Mouse (Mus musculus) heart, adult 2 months (tissue): ENCODE measurements around the gene Sds. TPM values are rescaled to one million over a fixed set of nuclear protein-coding genes. Genes with fewer than 3 reads are reported as not detected.

ENCODE experiments used
- DNase-seq, 2 experiments: peaks; one replicate each; pipeline ENCODE4 v3.0.0; 2021
- H3K27ac ChIP-seq: fragments of 200-600 bp; 2 replicates; pipeline ENCODE4 v1.8.1; 2022
- H3K27me3 ChIP-seq: fragments of 200-500 bp; 2 replicates; pipeline ENCODE4 v1.6.1; 2012; ENCODE audit warnings: mild to moderate bottlenecking, low read length, inconsistent platforms, mixed read lengths; ENCODE audit not compliant: control insufficient read depth, insufficient read depth
- H3K36me3 ChIP-seq: fragments of 200-500 bp; 2 replicates; pipeline ENCODE4 v1.6.1; 2012; ENCODE audit warnings: low read length, inconsistent platforms; ENCODE audit not compliant: control insufficient read depth, insufficient read depth
- H3K4me1 ChIP-seq: fragments of 200-500 bp; 2 replicates; pipeline ENCODE4 v1.6.1; 2011; ENCODE audit warnings: low read length; ENCODE audit not compliant: control insufficient read depth, insufficient read depth
- H3K4me3 ChIP-seq: fragments of 200-600 bp; 2 replicates; pipeline ENCODE4 v1.8.1; 2022
- H3K79me2 ChIP-seq: fragments of 200-500 bp; replicated peaks from 2 replicates; pipeline ENCODE4 v1.6.1; 2012; ENCODE audit warnings: mild to moderate bottlenecking, inconsistent platforms, low read length, moderate library complexity, mixed read lengths; ENCODE audit not compliant: control insufficient read depth, insufficient read depth
- H3K9ac ChIP-seq: fragments of 200-500 bp; 2 replicates; pipeline ENCODE4 v1.6.1; 2012; ENCODE audit warnings: low read depth, mild to moderate bottlenecking, control low read depth, inconsistent platforms, low read length, mixed read lengths
- CTCF ChIP-seq: fragments of 200-600 bp; IDR thresholded peaks from 2 replicates; pipeline ENCODE4 v1.8.1; 2022; ENCODE audit warnings: antibody characterized with exemption, mild to moderate bottlenecking, moderate library complexity
- EP300 ChIP-seq: fragments of 200-500 bp; IDR thresholded peaks from 2 replicates; pipeline ENCODE4 v1.6.1; 2011; ENCODE audit warnings: low read depth, low read length, control low read depth; ENCODE audit not compliant: insufficient read depth
- POLR2A ChIP-seq: fragments of 200-500 bp; IDR thresholded peaks from 2 replicates; pipeline ENCODE4 v1.6.1; 2011; ENCODE audit warnings: mild to moderate bottlenecking, low read depth, low read length, control low read depth; ENCODE audit not compliant: insufficient read depth
- WGBS: fragments of 180-500 bp; shearing (Covaris S2); methylation state at CpG from one replicate; pipeline ENCODE4 v1.1.7; 2018; 5-methylcytosine and 5-hydroxymethylcytosine counted together
- intact Hi-C: fragments of 180-260 bp; cut with DNase I; formaldehyde crosslinking; loops from one replicate; pipeline ENCODE4 v1.15.1; 2025
- polyA plus RNA-seq: library from polyadenylated mRNA; depleted of rRNA; stranded (reverse); fragments of >200 nt; gene quantifications from 2 replicates; pipeline ENCODE4 v1.2.3, GENCODE M21; 2012
- total RNA-seq, 2 experiments: library from RNA; stranded (reverse); gene quantifications; 2 replicates each; pipeline ENCODE4 v1.2.3; 2021

Gene Sds
- total and polyA plus RNA-seq, 3 experiments: 1.2 to 10.9 (median 3.0) TPM

DNA sequence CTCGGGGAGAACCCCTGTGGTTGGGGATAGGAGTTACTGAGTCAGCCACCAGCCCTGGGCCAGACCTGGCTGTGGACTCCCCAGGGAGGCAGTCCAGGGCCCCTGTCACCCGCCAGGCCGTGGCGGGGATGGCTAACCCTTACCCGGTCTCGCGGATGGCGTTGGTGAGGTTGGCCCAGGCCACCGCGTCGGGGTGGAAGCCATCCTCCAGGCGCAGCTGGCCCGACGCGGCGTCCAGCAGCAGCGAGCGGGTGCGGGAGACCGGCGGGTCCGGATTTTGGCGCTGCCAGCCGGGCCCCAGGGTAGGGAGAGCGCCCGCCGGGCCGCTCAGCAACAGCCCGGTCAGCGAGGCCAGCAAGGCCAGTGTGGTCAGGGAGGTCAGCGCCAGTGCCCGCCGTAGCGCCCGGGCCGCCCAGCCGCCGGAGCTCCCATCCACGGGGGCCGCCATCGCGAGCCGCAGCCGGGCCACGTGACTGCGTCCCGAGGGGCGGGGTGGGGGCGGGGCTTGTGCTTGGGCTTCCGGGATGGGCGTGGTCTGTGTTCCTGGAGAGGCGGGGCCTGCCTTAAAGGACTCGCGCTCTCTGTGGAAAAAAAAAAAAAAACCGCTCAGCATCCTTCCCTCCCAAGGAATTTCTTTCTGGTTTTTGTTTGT lies 26.9 kb downstream of the Sds start, which contains the start of gene Plbd2:
Gene Plbd2 (minus strand): TSS at position 482 of the 652 bp plus-strand sequence.
- Histone ChIP-seq H3K27me3 (no peaks in the 10 kb centered on the region), H3K27ac (peak within 1 kb of the TSS; percentile 86), H3K4me1 (peaks cover 12% of the 10 kb centered on the region), H3K36me3 (no peaks in the 10 kb centered on the region), H3K9ac (peak within 1 kb of the TSS; percentile 85), H3K4me3 (peak within 1 kb of the TSS; percentile 75), H3K79me2 (no peaks in the 10 kb centered on the region; the same call in none of the 2 replicates)
- TF ChIP-seq CTCF: no peak
- TF ChIP-seq EP300: 0 out of 2 replicates have a peak, but pooled peaks have one; percentile 19
- peak; percentile 49; the same call in 1 of the 2 replicates for TF ChIP-seq POLR2A
- DNase-seq: peak; percentile 86
- WGBS: under 1% methylated on average over 55 of the region's 55 CpGs
- intact Hi-C loops: loop anchor here (10.0 kb wide), 1 partner anchor 172 kb away; no protein-coding TSS in a partner anchor

DNA sequence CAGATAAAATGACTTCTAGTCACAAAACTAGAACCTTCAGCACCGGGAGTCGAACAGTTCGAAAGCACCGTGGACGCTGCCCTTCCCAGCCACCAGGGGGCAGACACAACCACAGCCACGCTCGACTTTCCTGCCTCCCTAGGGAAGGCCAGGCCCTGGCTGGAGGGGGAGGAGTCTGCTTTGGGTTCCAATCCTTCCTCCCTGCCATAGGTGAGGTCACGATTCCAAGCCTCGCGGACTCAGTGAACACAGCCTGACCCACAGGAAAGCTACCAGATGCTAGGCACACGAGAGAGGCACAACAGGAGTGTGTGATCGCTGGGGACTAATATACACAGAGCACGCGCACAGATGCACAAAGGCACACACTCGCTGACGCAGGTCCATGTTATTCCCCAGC lies 29.0 kb downstream of the Sds start:
- Histone ChIP-seq H3K27ac (no peak overlapping the region), H3K36me3 (no peaks in the 10 kb centered on the region)
- 17% methylated on average over 16 of the region's 16 CpGs for WGBS

DNA sequence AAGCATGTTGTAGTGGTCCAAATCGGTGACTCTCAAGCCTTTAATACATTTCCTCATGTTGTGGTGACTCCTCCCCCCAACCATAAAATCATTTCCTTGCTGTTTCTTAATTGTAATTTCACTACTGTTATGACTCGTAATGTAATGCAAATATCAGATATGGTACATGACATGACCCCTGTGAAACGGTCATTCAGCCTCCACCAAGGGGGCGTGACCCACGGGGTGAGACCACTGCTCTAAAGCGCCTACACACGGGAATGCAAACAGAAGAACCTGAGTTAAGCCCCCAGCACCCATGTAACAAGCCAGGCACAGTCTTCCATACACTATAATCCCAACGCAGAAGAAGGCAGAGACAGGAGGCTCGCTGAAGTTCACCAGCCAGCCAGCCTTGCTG lies 29.5 kb downstream of the Sds start:
- H3K27ac ChIP-seq: no peak overlapping the region
- no peak for TF ChIP-seq POLR2A
- TF ChIP-seq CTCF: no peak
- no peak for TF ChIP-seq EP300
- DNase-seq: no peak
- H3K36me3 ChIP-seq: no peaks in the 10 kb centered on the region
- WGBS: 59% methylated on average over 9 of the region's 9 CpGs
- no peaks in the 10 kb centered on the region; the same call in 1 of the 2 replicates for H3K79me2 ChIP-seq
- H3K4me3 ChIP-seq: no peak overlapping the region
- no peaks in the 10 kb centered on the region for H3K27me3 ChIP-seq
- intact Hi-C loops: loop anchor here (1.0 to 10.0 kb wide), 2 partner anchors 100 to 169 kb away; no protein-coding TSS in a partner anchor
- no peak overlapping the region for H3K9ac ChIP-seq
- peaks cover 14% of the 10 kb centered on the region for H3K4me1 ChIP-seq

More for the DNA sequence above, 29.0 kb downstream of the Sds start:
- intact Hi-C loops: loop anchor here (1.0 to 10.0 kb wide), 2 partner anchors 100 to 169 kb away; no protein-coding TSS in a partner anchor
- DNase-seq: peak; percentile 85 to 88
- TF ChIP-seq EP300 (peak; percentile 80; the same call in 1 of the 2 replicates), POLR2A (no peak), CTCF (peak; percentile 100; the same call in 1 of the 2 replicates)
- Histone ChIP-seq H3K27me3 (no peaks in the 10 kb centered on the region), H3K9ac (0 out of 2 replicates have a peak overlapping the region, but pooled peaks have one; percentile 11), H3K79me2 (no peaks in the 10 kb centered on the region; the same call in 1 of the 2 replicates), H3K4me1 (peaks cover 12% of the 10 kb centered on the region), H3K4me3 (no peak overlapping the region)

DNA sequence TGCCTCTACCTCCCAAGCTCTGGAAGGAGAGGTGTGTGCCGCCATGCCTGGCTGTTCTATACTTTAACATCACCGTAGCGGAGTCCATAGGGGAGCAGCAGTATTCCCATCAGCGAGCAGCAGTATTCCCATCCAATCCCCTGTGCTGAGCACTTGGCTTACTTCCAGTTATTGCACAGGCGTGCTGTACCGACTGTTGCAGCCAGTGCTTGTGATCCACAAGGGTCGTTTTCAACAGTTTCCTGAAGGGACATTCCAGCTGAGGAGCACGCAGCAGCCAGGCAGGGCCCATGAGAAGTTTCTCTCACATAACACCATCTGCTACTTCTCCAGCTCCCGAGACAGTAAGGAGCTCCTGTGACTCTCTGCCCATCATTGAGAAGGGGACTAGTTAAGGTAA lies 30.2 kb downstream of the Sds start:
- H3K79me2 ChIP-seq: no peaks in the 10 kb centered on the region
- no peak overlapping the region for H3K9ac ChIP-seq
- intact Hi-C loops: loop anchor here (10.0 kb wide), 1 partner anchor 168 kb away; no protein-coding TSS in a partner anchor
- DNase-seq: no peak
- TF ChIP-seq POLR2A (no peak), CTCF (no peak), EP300 (no peak)
- H3K4me3 ChIP-seq: no peak overlapping the region
- no peaks in the 10 kb centered on the region for H3K27me3 ChIP-seq
- peaks cover 14% of the 10 kb centered on the region for H3K4me1 ChIP-seq
- WGBS: 36% methylated on average over 9 of the region's 9 CpGs
- no peak overlapping the region for H3K27ac ChIP-seq
- H3K36me3 ChIP-seq: no peaks in the 10 kb centered on the region

DNA sequence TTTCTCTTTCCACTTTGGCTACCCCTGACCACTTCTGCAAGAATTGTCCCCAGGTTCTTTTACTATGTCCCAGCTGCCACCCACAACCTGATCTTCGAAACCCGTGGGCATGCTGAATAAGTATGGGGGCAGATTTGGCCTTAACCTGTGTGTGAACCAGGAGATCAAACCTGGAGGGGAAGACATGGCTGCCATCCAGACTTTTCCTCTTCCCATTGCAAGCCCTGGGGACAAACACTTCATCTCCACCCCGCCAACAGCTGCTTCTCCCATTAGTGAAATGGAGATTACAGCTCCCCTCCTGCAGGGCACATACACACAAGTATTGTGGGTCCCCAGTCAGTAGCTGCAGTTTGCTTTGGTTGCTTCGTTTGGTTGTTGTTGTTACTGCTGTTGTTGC lies 31.0 kb downstream of the Sds start:
- Histone ChIP-seq H3K79me2 (no peaks in the 10 kb centered on the region), H3K27ac (no peak overlapping the region), H3K9ac (no peak overlapping the region), H3K4me3 (no peak overlapping the region), H3K36me3 (no peaks in the 10 kb centered on the region), H3K4me1 (peaks cover 15% of the 10 kb centered on the region), H3K27me3 (no peaks in the 10 kb centered on the region)
- no peak for TF ChIP-seq POLR2A
- TF ChIP-seq CTCF: no peak
- no peak for TF ChIP-seq EP300
- DNase-seq: no peak
- intact Hi-C loops: loop anchor here (10.0 kb wide), 1 partner anchor 167 kb away; no protein-coding TSS in a partner anchor
- 47% methylated on average over 4 of the region's 4 CpGs for WGBS
